Mouse (Mus musculus) myocyte (in vitro differentiated cells): ENCODE measurements at regions not wholly inside any gene's neighbourhood (a gene's known extent, or its start where the extent isn't known, plus 50 kb on each side); places are given as distances from the start of the nearest gene placed in this dataset.

ENCODE experiments used
- E2F4 ChIP-seq: IDR thresholded peaks from one replicate; pipeline ENCODE4 v1.6.1; 2011; ENCODE audit warnings: mild to moderate bottlenecking, control low read depth, moderate library complexity; ENCODE audit not compliant: insufficient read depth
- MAX ChIP-seq: IDR thresholded peaks from one replicate; pipeline ENCODE4 v1.6.1; 2011; ENCODE audit warnings: low read depth, mild to moderate bottlenecking, control low read depth
- POLR2A ChIP-seq: IDR thresholded peaks from one replicate; pipeline ENCODE4 v1.6.1; 2011; ENCODE audit warnings: low read depth, mild to moderate bottlenecking, control low read depth, moderate library complexity; ENCODE audit not compliant: insufficient read length
- REST ChIP-seq: IDR thresholded peaks from one replicate; pipeline ENCODE4 v1.6.1; 2011; ENCODE audit warnings: mild to moderate bottlenecking, control low read depth, moderate library complexity; ENCODE audit not compliant: insufficient read depth, insufficient read length
- SRF ChIP-seq: IDR thresholded peaks from one replicate; pipeline ENCODE4 v1.6.1; 2011; ENCODE audit warnings: low read depth; ENCODE audit not compliant: control insufficient read depth, insufficient read length
- TCF12 ChIP-seq: IDR thresholded peaks from one replicate; pipeline ENCODE4 v1.6.1; 2011; ENCODE audit warnings: mild to moderate bottlenecking, control low read depth; ENCODE audit not compliant: poor library complexity, insufficient read depth, severe bottlenecking

DNA sequence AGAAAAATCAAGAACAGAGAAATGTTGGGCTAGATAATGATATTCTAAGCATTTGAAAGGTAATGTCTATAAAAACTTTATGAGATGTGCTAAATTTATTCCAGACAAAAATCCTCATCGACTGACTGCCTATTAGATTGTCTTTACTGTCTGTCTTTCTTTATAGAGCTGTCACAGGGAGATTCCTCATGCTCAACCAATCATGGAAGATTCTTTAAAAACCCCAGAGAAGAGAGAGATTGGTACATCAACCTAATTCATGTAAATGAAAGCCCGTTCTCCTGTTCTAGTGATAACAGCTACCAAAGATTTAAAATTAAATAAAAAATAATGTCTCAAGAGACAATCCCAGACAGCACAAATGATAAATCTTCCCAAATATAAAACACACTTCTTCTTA is 349.5 kb downstream of the Meis1 start:
- TF ChIP-seq MAX, result no peak
- TF ChIP-seq REST, result no peak
- no peak for TF ChIP-seq POLR2A
- TF ChIP-seq E2F4, result no peak
- TF ChIP-seq TCF12, result no peak
- no peak for TF ChIP-seq SRF
